Mouse (Mus musculus) lung, adult 2 months (tissue): Measurements from ENCODE around the gene Vav3.

Experiments
- CTCF ChIP-seq: fragments of 200-500 bp; IDR thresholded peaks from 2 replicates; pipeline ENCODE4 v1.5.1; 2011; ENCODE audit warnings: mild to moderate bottlenecking, low read length, control low read depth; ENCODE audit not compliant: insufficient read depth
- POLR2A ChIP-seq: fragments of 200-500 bp; IDR thresholded peaks from 2 replicates; pipeline ENCODE4 v1.6.1; 2011; ENCODE audit warnings: low read depth, mild to moderate bottlenecking, control low read depth, low read length, borderline replicate concordance; ENCODE audit errors: extremely low read depth

GRCm38 (mm10) chr3:109438552-109438951 lies 98.1 kb downstream of the Vav3 start:
- TF ChIP-seq POLR2A (no peak), CTCF (no peak)
